Mouse (Mus musculus): ENCODE measurements at regions not wholly inside any gene's neighbourhood (a gene's known extent, or its start where the extent isn't known, plus 50 kb on each side); places are given as distances from the start of the nearest gene placed in this dataset.

GRCm38 (mm10) chrX:77414156-77414555 lies 96.7 kb upstream of the Tbl1x start:
- TF ChIP-seq CTCF (IDR thresholded peaks at IDR 0.05; ENCODE audit: low read depth) (no peak), EP300 (IDR thresholded peaks at IDR 0.05; ENCODE audit: low read depth) (no peak)
